Mouse (Mus musculus) stomach, postnatal 0 days (tissue): ENCODE results near the gene Agbl4. TPM values are rescaled to one million over a fixed set of nuclear protein-coding genes. Genes with fewer than 3 reads are reported as not detected.

Source experiments
- ATAC-seq: fragments of 200-750 bp; cut with Nextera tagmentation; 2 replicates; pipeline ENCODE4 v1.8.0; 2017; ENCODE audit not compliant: low FRiP score, low TSS enrichment
- DNase-seq: peaks from one replicate; pipeline ENCODE4 v3.0.0-alpha.2; 2016; ENCODE audit warnings: low spot score
- H3K27ac ChIP-seq: fragments of 300-500 bp; sonication (generic); replicated peaks from 2 replicates; pipeline ENCODE4 v1.5.1; 2014; ENCODE audit warnings: mild to moderate bottlenecking, control low read depth
- H3K27me3 ChIP-seq: fragments of 300-500 bp; sonication (generic); 2 replicates; pipeline ENCODE4 v1.6.1; 2014; ENCODE audit warnings: low read length; ENCODE audit not compliant: control insufficient read depth, insufficient read depth
- H3K36me3 ChIP-seq: fragments of 300-500 bp; sonication (generic); 2 replicates; pipeline ENCODE4 v1.6.1; 2014; ENCODE audit warnings: low read length, mixed read lengths; ENCODE audit not compliant: control insufficient read depth, insufficient read depth
- H3K4me1 ChIP-seq: fragments of 300-500 bp; sonication (generic); replicated peaks from 2 replicates; pipeline ENCODE4 v1.6.1; 2014; ENCODE audit warnings: antibody characterized with exemption; ENCODE audit not compliant: control insufficient read depth, insufficient read depth
- H3K4me2 ChIP-seq: fragments of 300-500 bp; sonication (generic); replicated peaks from 2 replicates; pipeline ENCODE4 v1.6.1; 2014; ENCODE audit warnings: low read depth, mild to moderate bottlenecking, control low read depth, moderate library complexity
- H3K4me3 ChIP-seq: fragments of 300-500 bp; sonication (generic); 2 replicates; pipeline ENCODE4 v1.5.1; 2014; ENCODE audit warnings: low read depth, low read length, control low read depth
- H3K9ac ChIP-seq: fragments of 300-500 bp; sonication (generic); 2 replicates; pipeline ENCODE4 v1.6.1; 2014; ENCODE audit warnings: mild to moderate bottlenecking, low read length, control low read depth, mixed read lengths
- H3K9me3 ChIP-seq: fragments of 300-500 bp; sonication (generic); 2 replicates; pipeline ENCODE4 v1.6.1; 2016; ENCODE audit warnings: low read length; ENCODE audit not compliant: control insufficient read depth
- CTCF ChIP-seq: IDR thresholded peaks from 2 replicates; pipeline ENCODE4 v1.5.1; 2016; ENCODE audit warnings: antibody characterized with exemption, low read depth, mild to moderate bottlenecking, moderate library complexity
- EP300 ChIP-seq: optimal IDR thresholded peaks from 2 replicates; pipeline ENCODE3; 2016; ENCODE audit warnings: antibody characterized with exemption
- WGBS: fragments of 180-500 bp; shearing (Covaris S2); extraction: QIAGEN DNeasy Blood & Tissue Kit; methylation state at CpG from one replicate; pipeline ENCODE4 v1.1.7; 2014; 5-methylcytosine and 5-hydroxymethylcytosine counted together
- polyA plus RNA-seq: library from polyadenylated mRNA; unstranded; fragments of >200 nt; fragmentation: Nextera tagmentation; extraction: Ambion mirVana; gene quantifications from 2 replicates; pipeline ENCODE4 v1.2.1, GENCODE M21; 2015

Gene Agbl4
- polyA plus RNA-seq, 1 experiment from 2014 or later, result 0.10 TPM

DNA sequence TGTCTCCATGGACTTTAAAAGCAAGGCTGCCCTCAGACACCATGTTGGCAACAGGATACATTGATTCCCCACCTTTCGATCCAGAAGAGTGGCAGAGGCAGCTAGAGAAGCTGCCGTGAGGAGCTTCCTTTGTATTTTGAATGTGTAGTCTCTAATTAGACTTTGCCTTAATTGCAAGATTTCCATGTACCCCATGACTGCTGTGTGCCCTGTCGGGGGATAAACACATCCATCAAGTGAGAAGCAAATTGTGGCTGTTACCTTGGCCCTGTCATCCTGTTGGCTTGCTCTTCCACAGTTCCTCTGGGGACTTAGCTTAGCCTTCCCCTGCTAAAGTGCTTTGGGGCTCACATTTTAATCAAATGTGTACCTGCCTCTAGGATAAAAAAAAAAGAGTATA, 1075.0 kb downstream of the Agbl4 start:
- Histone ChIP-seq H3K9ac (no peak overlapping the region), H3K36me3 (no peaks in the 10 kb centered on the region), H3K27ac (no peak overlapping the region), H3K27me3 (no peaks in the 10 kb centered on the region), H3K4me3 (no peak overlapping the region), H3K4me1 (no peaks in the 10 kb centered on the region), H3K9me3 (no peaks in the 10 kb centered on the region), H3K4me2 (no peak overlapping the region)
- DNase-seq (no peak), ATAC-seq (no peak)
- WGBS, result 73% methylated on average over 3 of the region's 3 CpGs
- no peak for TF ChIP-seq CTCF
- no peak for TF ChIP-seq EP300

- ATAC-seq (no peak), DNase-seq (no peak)
- Histone ChIP-seq H3K9ac (no peak overlapping the region), H3K4me2 (no peak overlapping the region), H3K27me3 (no peaks in the 10 kb centered on the region), H3K4me3 (no peak overlapping the region), H3K4me1 (no peaks in the 10 kb centered on the region), H3K9me3 (no peaks in the 10 kb centered on the region), H3K27ac (no peak overlapping the region), H3K36me3 (no peaks in the 10 kb centered on the region)
- TF ChIP-seq CTCF (no peak), EP300 (no peak)
- 24% methylated on average over 1 of the region's 1 CpGs for WGBS
Measured at GRCm38 (mm10) chr4:111473014-111473413, 1075.6 kb downstream of the Agbl4 start.

DNA sequence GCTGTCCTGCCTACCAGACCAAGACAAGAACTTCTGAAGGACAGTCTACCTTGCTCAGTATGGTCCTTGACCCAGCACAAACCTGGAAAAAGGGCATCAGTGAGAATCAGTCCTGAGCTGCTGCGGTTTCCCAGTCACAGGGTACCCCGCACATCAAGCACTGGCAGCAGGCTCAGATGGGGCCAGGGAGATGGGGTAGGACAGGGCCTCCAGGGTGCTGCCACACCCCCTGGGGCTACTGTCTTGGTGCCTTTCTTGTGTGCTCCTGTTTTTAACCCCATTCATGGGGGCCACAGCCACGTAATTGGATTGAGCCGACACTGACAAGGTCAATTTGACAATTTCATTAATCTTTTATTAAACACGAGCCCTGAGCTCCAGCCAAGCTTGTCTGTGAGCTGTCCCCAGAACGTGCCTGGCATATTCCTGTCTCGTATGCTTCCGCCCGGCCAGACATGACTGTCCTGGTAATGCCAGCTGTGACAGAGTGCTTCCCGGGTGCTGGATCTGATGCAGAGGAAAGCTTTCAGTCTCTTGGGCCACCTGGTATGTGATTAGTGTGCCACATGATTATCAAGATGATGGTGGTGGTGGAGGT, 1078.0 kb downstream of the Agbl4 start:
- ATAC-seq, result no peak
- Histone ChIP-seq H3K27ac (no peak overlapping the region), H3K9ac (no peak overlapping the region), H3K4me3 (no peak overlapping the region), H3K4me1 (no peaks in the 10 kb centered on the region), H3K27me3 (no peaks in the 10 kb centered on the region), H3K9me3 (no peaks in the 10 kb centered on the region), H3K36me3 (no peaks in the 10 kb centered on the region), H3K4me2 (no peak overlapping the region)
- WGBS, result 68% methylated on average over 10 of the region's 10 CpGs
- no peak for DNase-seq
- TF ChIP-seq CTCF (no peak), EP300 (no peak)

DNA sequence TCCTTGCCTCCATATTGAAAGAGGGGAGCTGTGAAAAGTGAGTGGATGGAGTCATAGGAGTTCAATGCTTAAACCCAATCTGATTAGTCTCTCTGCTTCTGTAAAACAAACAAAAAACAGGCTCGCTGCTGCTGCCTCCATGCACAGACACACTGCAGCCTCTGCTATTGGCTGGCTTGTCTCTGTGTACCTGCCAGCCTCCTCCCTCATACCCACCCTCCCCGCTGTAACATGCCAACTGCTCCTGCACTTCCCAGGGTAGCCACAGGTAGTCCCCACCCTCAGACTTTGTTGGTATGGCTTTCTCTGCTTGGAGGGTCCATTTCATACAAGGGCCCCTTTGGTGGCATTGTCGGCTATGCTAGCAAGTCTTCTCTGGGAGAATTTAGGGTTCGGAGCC, 1080.0 kb downstream of the Agbl4 start:
- Histone ChIP-seq H3K9ac (no peak overlapping the region), H3K36me3 (no peaks in the 10 kb centered on the region), H3K4me1 (no peaks in the 10 kb centered on the region), H3K27me3 (no peaks in the 10 kb centered on the region), H3K9me3 (no peaks in the 10 kb centered on the region), H3K4me3 (no peak overlapping the region), H3K4me2 (no peak overlapping the region), H3K27ac (no peak overlapping the region)
- DNase-seq, result no peak
- no peak; the same call in 1 of the 2 replicates for ATAC-seq
- no peak for TF ChIP-seq EP300
- no peak; the same call in 1 of the 2 replicates for TF ChIP-seq CTCF
- 49% methylated on average over 4 of the region's 4 CpGs for WGBS

GRCm38 (mm10) chr4:111483499-111483898, 1086.0 kb downstream of the Agbl4 start:
- WGBS, result 72% methylated on average over 5 of the region's 5 CpGs
- no peak for TF ChIP-seq CTCF
- no peak for TF ChIP-seq EP300
- no peak overlapping the region for H3K9ac ChIP-seq
- H3K4me1 ChIP-seq, result no peaks in the 10 kb centered on the region
- no peaks in the 10 kb centered on the region for H3K27me3 ChIP-seq
- DNase-seq, result no peak
- H3K36me3 ChIP-seq, result no peaks in the 10 kb centered on the region
- no peak for ATAC-seq
- H3K27ac ChIP-seq, result no peak overlapping the region
- no peak overlapping the region for H3K4me2 ChIP-seq
- H3K4me3 ChIP-seq, result no peak overlapping the region
- no peaks in the 10 kb centered on the region for H3K9me3 ChIP-seq

GRCm38 (mm10) chr4:111485189-111485588, 1087.7 kb downstream of the Agbl4 start:
- no peaks in the 10 kb centered on the region for H3K9me3 ChIP-seq
- no peak overlapping the region for H3K4me2 ChIP-seq
- TF ChIP-seq EP300 (no peak), CTCF (no peak)
- no peak overlapping the region for H3K4me3 ChIP-seq
- ATAC-seq (peak; percentile 29; the same call in 1 of the 2 replicates), DNase-seq (no peak)
- no peak overlapping the region for H3K9ac ChIP-seq
- H3K36me3 ChIP-seq, result no peaks in the 10 kb centered on the region
- H3K27me3 ChIP-seq, result no peaks in the 10 kb centered on the region
- no peak overlapping the region for H3K27ac ChIP-seq
- WGBS, result 51% methylated on average over 5 of the region's 5 CpGs
- H3K4me1 ChIP-seq, result no peaks in the 10 kb centered on the region
